Mouse (Mus musculus) forebrain, embryonic 12.5 days (tissue): ENCODE measurements around the gene Usp3. TPM values are rescaled to one million over a fixed set of nuclear protein-coding genes. Genes with fewer than 3 reads are reported as not detected.

ENCODE experiments used
- ATAC-seq: fragments of 200-750 bp; cut with Nextera tagmentation; 2 replicates; pipeline ENCODE4 v1.8.0; 2017; ENCODE audit warnings: moderate TSS enrichment; ENCODE audit not compliant: low FRiP score
- H3K27ac ChIP-seq: fragments of 300-500 bp; sonication (generic); 2 replicates; pipeline ENCODE4 v1.5.1; 2016; ENCODE audit warnings: mild to moderate bottlenecking
- H3K27me3 ChIP-seq: fragments of 300-500 bp; sonication (generic); 2 replicates; pipeline ENCODE4 v1.6.1; 2016; ENCODE audit warnings: mild to moderate bottlenecking
- H3K36me3 ChIP-seq: fragments of 300-500 bp; sonication (generic); replicated peaks from 2 replicates; pipeline ENCODE4 v1.6.1; 2016; ENCODE audit warnings: mild to moderate bottlenecking
- H3K4me1 ChIP-seq: fragments of 300-500 bp; sonication (generic); 2 replicates; pipeline ENCODE4 v1.6.1; 2016
- H3K4me2 ChIP-seq: fragments of 300-500 bp; sonication (generic); 2 replicates; pipeline ENCODE4 v1.6.1; 2016; ENCODE audit warnings: mild to moderate bottlenecking, moderate library complexity
- H3K4me3 ChIP-seq: fragments of 300-500 bp; sonication (generic); replicated peaks from 2 replicates; pipeline ENCODE4 v1.5.1; 2016; ENCODE audit warnings: mild to moderate bottlenecking
- H3K9ac ChIP-seq: fragments of 300-500 bp; sonication (generic); 2 replicates; pipeline ENCODE4 v1.6.1; 2016; ENCODE audit warnings: mild to moderate bottlenecking
- H3K9me3 ChIP-seq: fragments of 300-500 bp; sonication (generic); 2 replicates; pipeline ENCODE4 v1.6.1; 2016
- WGBS: fragments of 180-500 bp; shearing (Covaris S2); methylation state at CpG from one replicate; pipeline ENCODE4 v1.1.7; 2016; 5-methylcytosine and 5-hydroxymethylcytosine counted together
- polyA plus RNA-seq: library from polyadenylated mRNA; unstranded; fragments of >200 nt; fragmentation: Nextera tagmentation; extraction: Ambion mirVana; gene quantifications from 2 replicates; pipeline ENCODE4 v1.2.1, GENCODE M21; 2016

Gene Usp3
- polyA plus RNA-seq, 1 experiment from 2014 or later: 121 TPM

GRCm38 (mm10) chr9:66598636-66599035, 5.7 kb upstream of the Usp3 start:
- 50% methylated on average over 5 of the region's 5 CpGs for WGBS
- Histone ChIP-seq H3K27ac (no peak overlapping the region), H3K4me3 (no peak overlapping the region), H3K9ac (no peak overlapping the region), H3K36me3 (no peaks in the 10 kb centered on the region), H3K4me2 (no peak overlapping the region), H3K27me3 (peaks cover 14% of the 10 kb centered on the region), H3K4me1 (peaks cover 29% of the 10 kb centered on the region), H3K9me3 (no peaks in the 10 kb centered on the region)
- no peak for ATAC-seq

GRCm38 (mm10) chr9:66597480-66598215, 4.7 kb upstream of the Usp3 start:
- H3K27ac ChIP-seq: no peak overlapping the region
- no peak overlapping the region for H3K9ac ChIP-seq
- no peak for ATAC-seq
- H3K4me3 ChIP-seq: no peak overlapping the region
- peaks cover 14% of the 10 kb centered on the region for H3K27me3 ChIP-seq
- H3K36me3 ChIP-seq: no peaks in the 10 kb centered on the region
- WGBS: 10% methylated on average over 7 of the region's 7 CpGs
- no peaks in the 10 kb centered on the region for H3K9me3 ChIP-seq
- peaks cover 34% of the 10 kb centered on the region for H3K4me1 ChIP-seq
- no peak overlapping the region for H3K4me2 ChIP-seq

- Histone ChIP-seq H3K9ac (no peak overlapping the region), H3K4me2 (no peak overlapping the region), H3K9me3 (no peaks in the 10 kb centered on the region), H3K36me3 (no peaks in the 10 kb centered on the region), H3K27ac (no peak overlapping the region), H3K4me1 (peaks cover 34% of the 10 kb centered on the region), H3K27me3 (peaks cover 14% of the 10 kb centered on the region), H3K4me3 (no peak overlapping the region)
- WGBS: 23% methylated on average over 6 of the region's 6 CpGs
- ATAC-seq: no peak
These were observed 4.1 kb upstream of the Usp3 start for GRCm38 (mm10) chr9:66597076-66597475.

- no peak for ATAC-seq
- Histone ChIP-seq H3K27me3 (peaks cover 14% of the 10 kb centered on the region), H3K9me3 (no peaks in the 10 kb centered on the region), H3K27ac (no peak overlapping the region), H3K4me1 (peaks cover 39% of the 10 kb centered on the region), H3K4me3 (no peak overlapping the region), H3K4me2 (no peak overlapping the region), H3K9ac (no peak overlapping the region), H3K36me3 (no peaks in the 10 kb centered on the region)
- WGBS: 49% methylated on average over 5 of the region's 5 CpGs
These were observed 3.1 kb upstream of the Usp3 start for GRCm38 (mm10) chr9:66595722-66596675.

- ATAC-seq: no peak
- H3K4me2 ChIP-seq: peak overlapping the region; percentile 71
- H3K27me3 ChIP-seq: peaks cover 14% of the 10 kb centered on the region
- peak overlapping the region; percentile 54; the same call in 1 of the 2 replicates for H3K27ac ChIP-seq
- no peak overlapping the region for H3K9ac ChIP-seq
- H3K4me3 ChIP-seq: no peak overlapping the region
- H3K9me3 ChIP-seq: no peaks in the 10 kb centered on the region
- 68% methylated on average over 3 of the region's 3 CpGs for WGBS
- H3K4me1 ChIP-seq: peaks cover 45% of the 10 kb centered on the region
- no peaks in the 10 kb centered on the region for H3K36me3 ChIP-seq
These were observed 1.1 kb upstream of the Usp3 start for GRCm38 (mm10) chr9:66594061-66594460.

GRCm38 (mm10) chr9:66593613-66593969, 649 bp upstream of the Usp3 start:
- Histone ChIP-seq H3K9ac (0 out of 2 replicates have a peak overlapping the region, but pooled peaks have one; percentile 99), H3K9me3 (no peaks in the 10 kb centered on the region), H3K4me2 (peak overlapping the region; percentile 71), H3K36me3 (no peaks in the 10 kb centered on the region), H3K4me1 (peaks cover 46% of the 10 kb centered on the region), H3K27me3 (peaks cover 11% of the 10 kb centered on the region), H3K27ac (peak overlapping the region; percentile 54), H3K4me3 (peak overlapping the region; percentile 97)
- no peak; the same call in 1 of the 2 replicates for ATAC-seq
- 7% methylated on average over 12 of the region's 12 CpGs for WGBS

- Histone ChIP-seq H3K4me3 (peak overlapping the region; percentile 97), H3K27ac (peak overlapping the region; percentile 97), H3K9ac (peak overlapping the region; percentile 99), H3K27me3 (peaks cover 7% of the 10 kb centered on the region; the same call in 1 of the 2 replicates), H3K36me3 (no peaks in the 10 kb centered on the region), H3K9me3 (no peaks in the 10 kb centered on the region), H3K4me1 (peaks cover 45% of the 10 kb centered on the region), H3K4me2 (peak overlapping the region; percentile 71)
- peak; percentile 66 for ATAC-seq
- WGBS: under 1% methylated on average over 62 of the region's 83 CpGs
These were observed 894 bp downstream of the Usp3 start for GRCm38 (mm10) chr9:66591851-66592645.

- Histone ChIP-seq H3K4me2 (peak overlapping the region; percentile 71), H3K9ac (no peak overlapping the region), H3K27ac (no peak overlapping the region), H3K4me1 (peaks cover 43% of the 10 kb centered on the region), H3K9me3 (no peaks in the 10 kb centered on the region), H3K36me3 (no peaks in the 10 kb centered on the region), H3K27me3 (no peaks in the 10 kb centered on the region), H3K4me3 (peak overlapping the region; percentile 5; the same call in 1 of the 2 replicates)
- no peak for ATAC-seq
- 60% methylated on average over 2 of the region's 2 CpGs for WGBS
These were observed 2.9 kb downstream of the Usp3 start for GRCm38 (mm10) chr9:66590051-66590450.

GRCm38 (mm10) chr9:66587016-66587415, 5.9 kb downstream of the Usp3 start:
- no peak overlapping the region for H3K27ac ChIP-seq
- H3K4me3 ChIP-seq: no peak overlapping the region
- H3K36me3 ChIP-seq: no peaks in the 10 kb centered on the region
- WGBS: 90% methylated on average over 1 of the region's 1 CpGs
- H3K27me3 ChIP-seq: no peaks in the 10 kb centered on the region
- H3K9me3 ChIP-seq: no peaks in the 10 kb centered on the region
- H3K4me2 ChIP-seq: no peak overlapping the region
- no peak overlapping the region for H3K9ac ChIP-seq
- H3K4me1 ChIP-seq: peaks cover 31% of the 10 kb centered on the region
- no peak for ATAC-seq

GRCm38 (mm10) chr9:66586533-66586932, 6.4 kb downstream of the Usp3 start:
- Histone ChIP-seq H3K4me3 (no peak overlapping the region), H3K9me3 (no peaks in the 10 kb centered on the region), H3K27me3 (no peaks in the 10 kb centered on the region), H3K4me2 (no peak overlapping the region), H3K9ac (no peak overlapping the region), H3K4me1 (peaks cover 31% of the 10 kb centered on the region), H3K36me3 (no peaks in the 10 kb centered on the region), H3K27ac (no peak overlapping the region)
- ATAC-seq: no peak
- 63% methylated on average over 1 of the region's 1 CpGs for WGBS

GRCm38 (mm10) chr9:66585191-66585590, 7.8 kb downstream of the Usp3 start:
- WGBS: 69% methylated on average over 1 of the region's 1 CpGs
- no peaks in the 10 kb centered on the region for H3K27me3 ChIP-seq
- H3K27ac ChIP-seq: no peak overlapping the region
- H3K9ac ChIP-seq: no peak overlapping the region
- no peaks in the 10 kb centered on the region for H3K9me3 ChIP-seq
- H3K36me3 ChIP-seq: no peaks in the 10 kb centered on the region
- H3K4me2 ChIP-seq: no peak overlapping the region
- no peak overlapping the region for H3K4me3 ChIP-seq
- no peak for ATAC-seq
- H3K4me1 ChIP-seq: peaks cover 20% of the 10 kb centered on the region

GRCm38 (mm10) chr9:66584176-66584575, 8.8 kb downstream of the Usp3 start:
- no peaks in the 10 kb centered on the region for H3K27me3 ChIP-seq
- H3K27ac ChIP-seq: no peak overlapping the region
- no peak for ATAC-seq
- no peak overlapping the region for H3K4me3 ChIP-seq
- 0 out of 2 replicates have a peak, but pooled peaks cover 3% of the 10 kb centered on the region for H3K36me3 ChIP-seq
- H3K9ac ChIP-seq: no peak overlapping the region
- no peak overlapping the region for H3K4me2 ChIP-seq
- H3K4me1 ChIP-seq: peaks cover 14% of the 10 kb centered on the region
- H3K9me3 ChIP-seq: no peaks in the 10 kb centered on the region
